Mouse (Mus musculus) ovary, postnatal 10 days (tissue): ENCODE measurements around the gene H2-DMb2.

ENCODE experiments used
- DNase-seq: peaks from one replicate; pipeline ENCODE4 v3.0.0; 2022; ENCODE audit warnings: low spot score

H2-DMb2 gene

DNA sequence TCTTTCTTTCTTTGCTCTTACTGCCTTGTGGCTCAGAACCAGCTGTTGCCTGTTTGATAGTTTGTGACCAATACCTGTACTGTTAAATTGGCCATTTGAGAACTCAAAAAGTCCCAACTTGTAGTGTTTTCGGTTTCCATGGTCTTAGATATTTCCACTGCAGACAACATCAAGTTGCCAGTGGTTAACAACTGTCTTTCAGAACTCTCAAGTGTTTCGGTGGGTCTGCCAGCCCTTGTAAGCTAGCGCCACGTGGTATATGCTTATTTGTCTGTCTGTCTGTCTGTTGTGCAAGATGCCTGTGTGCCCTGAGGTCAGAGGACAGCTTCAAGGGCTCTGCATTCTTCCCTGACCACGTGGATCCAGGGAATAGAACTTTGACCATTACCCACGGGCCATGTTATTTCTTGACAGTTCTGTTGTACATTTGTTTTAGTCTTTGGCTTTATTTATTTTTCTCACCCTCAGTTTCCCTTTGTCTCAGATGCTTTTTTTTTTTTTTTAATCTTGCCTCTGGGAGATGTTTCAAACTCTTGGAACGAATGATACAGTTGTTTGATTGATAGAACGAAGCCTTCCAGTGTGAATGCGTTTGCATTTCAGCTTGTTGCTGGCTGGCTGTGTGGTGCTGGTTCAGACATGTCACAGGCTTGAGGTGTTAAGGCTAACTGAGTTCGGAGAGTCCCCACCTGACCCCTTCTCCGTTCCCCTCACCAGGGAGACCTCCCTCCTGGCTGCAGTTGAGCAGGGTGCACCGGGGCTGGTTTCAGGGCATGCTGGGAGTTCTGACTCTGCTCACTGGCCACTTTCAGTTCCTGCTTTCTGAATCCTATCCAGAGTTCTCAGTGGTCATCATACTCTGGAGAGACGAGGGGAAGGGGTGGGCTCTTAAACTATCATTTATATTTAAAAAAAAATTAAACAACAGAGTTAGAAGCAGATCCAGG is 37.1 kb downstream of the H2-DMb2 start:
- no peak for DNase-seq

DNA sequence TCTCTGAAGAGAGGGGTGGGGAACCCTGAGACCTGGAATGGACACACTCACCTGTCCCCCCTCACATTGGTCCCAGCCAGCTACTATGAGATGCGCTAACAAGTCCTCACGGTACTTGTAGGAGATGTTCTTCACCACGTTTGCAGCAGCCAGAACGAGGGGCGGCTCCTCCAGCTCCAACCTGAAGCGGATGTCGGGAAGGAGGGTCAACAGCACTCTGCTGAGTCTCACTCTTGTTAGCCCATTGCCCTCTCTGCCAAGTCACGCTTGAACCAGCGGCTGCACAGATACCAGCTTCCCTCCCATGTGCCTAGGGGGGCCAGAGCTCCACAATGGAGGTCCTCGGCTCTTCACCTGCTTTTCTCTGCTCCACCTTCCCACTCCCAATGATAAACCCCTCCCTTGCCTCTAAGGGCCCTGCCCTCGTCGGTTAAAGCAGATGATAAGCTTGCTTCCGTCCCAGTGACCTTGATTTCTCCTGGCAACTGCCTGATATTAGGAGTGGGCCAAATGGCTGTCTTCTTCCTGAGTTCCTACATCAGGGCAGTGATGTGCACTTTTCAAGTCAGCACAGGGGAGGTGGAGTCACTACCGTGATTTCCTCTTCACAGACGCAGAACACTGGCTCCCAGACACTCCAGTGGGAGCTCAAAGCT is 40.6 kb downstream of the H2-DMb2 start:
- DNase-seq = no peak

DNA sequence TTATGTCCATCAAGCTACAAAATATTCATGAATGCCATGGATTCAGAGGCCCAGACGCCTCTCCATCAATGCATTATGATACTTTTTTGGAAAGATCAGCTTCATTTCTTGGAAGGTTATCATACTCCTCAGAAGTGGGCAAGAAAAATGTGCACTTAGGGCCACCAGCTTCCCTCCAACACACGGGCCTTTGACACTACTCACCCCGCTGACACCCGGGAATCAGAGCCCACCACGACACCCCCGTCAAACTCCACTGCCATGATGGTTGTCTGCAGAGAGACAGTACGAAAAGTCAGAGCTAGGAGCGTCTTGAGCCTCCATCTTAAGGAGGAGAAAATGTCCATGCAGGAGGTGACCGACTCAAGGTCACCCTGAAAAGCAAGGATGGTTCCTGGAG is 42.4 kb downstream of the H2-DMb2 start:
- DNase-seq = no peak

DNA sequence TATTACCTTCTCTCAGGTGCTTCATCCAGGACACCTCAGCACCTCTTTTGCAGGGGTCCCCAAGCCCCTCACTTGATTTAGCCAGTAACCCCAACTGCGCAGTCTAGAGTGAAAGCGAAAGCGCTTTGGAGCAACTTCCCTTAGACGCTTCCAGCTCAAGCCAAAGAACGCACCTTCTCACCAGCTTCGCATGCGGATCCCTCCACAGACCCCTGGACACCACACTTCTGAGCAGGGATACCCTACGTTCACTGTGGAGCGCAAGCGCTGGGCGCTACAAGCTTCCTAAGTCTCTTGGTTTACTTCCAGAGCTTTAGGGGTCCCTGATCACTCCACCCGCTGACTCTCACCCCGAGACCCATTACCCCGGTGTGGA is 43.8 kb downstream of the H2-DMb2 start:
- DNase-seq = no peak

DNA sequence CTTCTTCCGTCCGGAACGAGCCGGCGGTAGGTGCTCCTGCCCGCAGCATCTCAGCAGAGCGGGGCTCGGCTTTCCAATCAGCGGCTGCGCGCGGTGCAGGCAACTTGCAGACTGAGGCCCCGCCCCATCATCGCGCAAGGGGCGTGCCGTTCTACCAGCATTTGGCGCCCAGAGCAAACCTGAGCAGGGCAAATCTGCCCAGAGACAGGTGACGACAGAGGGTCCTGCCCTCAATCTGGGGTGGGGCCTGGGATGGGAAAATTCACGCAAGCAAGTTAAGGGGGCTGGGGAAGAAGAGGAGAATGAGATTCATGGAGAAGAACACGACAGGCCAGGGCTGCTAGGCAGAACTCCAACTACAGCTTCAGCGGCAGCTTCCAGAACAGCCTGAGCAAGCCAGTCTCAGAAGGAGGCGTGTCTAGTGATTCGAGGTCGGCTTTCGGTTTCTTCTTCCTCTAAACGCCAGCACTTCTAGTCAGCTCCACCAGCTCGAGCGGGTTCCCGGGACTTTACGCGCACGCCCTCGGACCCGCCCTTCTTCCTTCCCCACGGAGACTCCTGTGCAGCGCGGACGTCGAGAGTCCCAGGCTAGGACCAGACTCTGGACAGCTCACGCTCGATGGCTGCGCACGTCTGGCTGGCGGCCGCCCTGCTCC is 44.3 kb downstream of the H2-DMb2 start, which contains the start of the genes Tap1 and Psmb9:
Gene Tap1, plus strand, starts transcription at position 293 of the 656 bp plus-strand sequence.
Gene Psmb9, minus strand, starts transcription at position 504 of the 656 bp plus-strand sequence.
- DNase-seq = peak; percentile 97

DNA sequence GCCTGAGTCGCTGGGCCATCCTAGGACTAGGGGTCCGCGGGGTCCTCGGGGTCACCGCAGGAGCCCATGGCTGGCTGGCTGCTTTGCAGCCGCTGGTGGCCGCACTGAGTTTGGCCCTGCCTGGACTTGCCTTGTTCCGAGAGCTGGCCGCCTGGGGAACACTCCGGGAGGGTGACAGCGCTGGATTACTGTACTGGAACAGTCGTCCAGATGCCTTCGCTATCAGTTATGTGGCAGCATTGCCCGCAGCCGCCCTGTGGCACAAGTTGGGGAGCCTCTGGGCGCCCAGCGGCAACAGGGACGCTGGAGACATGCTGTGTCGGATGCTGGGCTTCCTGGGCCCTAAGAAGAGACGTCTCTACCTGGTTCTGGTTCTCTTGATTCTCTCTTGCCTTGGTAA is 44.9 kb downstream of the H2-DMb2 start:
- no peak for DNase-seq

DNA sequence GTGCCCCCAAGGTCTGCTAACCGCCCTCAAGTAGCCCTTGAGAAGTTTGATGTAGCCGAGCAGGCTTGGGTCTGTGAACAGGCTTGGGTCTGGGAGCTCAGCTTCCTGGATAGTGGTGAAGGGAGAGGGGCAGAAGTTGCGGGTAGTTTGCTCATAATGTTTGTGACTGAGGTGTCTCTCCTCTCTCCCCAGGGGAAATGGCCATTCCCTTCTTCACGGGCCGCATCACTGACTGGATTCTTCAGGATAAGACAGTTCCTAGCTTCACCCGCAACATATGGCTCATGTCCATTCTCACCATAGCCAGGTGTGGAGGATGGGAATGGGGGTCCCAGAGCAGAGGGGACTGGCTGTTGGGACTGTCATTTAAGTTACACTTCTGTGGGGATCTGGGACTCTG is 45.9 kb downstream of the H2-DMb2 start:
- no peak for DNase-seq

DNA sequence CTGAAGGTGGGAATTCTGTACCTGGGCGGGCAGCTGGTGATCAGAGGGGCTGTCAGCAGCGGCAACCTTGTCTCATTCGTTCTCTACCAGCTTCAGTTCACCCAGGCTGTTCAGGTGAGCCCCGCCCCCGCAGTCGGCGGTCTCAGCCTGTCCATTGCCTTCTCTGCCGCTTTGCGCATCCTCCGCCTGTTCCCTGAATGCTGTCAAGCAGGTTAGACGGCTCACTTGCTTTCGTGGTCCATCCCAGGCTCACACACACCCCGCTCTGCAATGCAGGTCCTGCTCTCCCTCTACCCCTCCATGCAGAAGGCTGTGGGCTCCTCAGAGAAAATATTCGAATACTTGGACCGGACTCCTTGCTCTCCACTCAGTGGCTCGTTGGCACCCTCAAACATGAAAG is 49.7 kb downstream of the H2-DMb2 start:
- DNase-seq = no peak

DNA sequence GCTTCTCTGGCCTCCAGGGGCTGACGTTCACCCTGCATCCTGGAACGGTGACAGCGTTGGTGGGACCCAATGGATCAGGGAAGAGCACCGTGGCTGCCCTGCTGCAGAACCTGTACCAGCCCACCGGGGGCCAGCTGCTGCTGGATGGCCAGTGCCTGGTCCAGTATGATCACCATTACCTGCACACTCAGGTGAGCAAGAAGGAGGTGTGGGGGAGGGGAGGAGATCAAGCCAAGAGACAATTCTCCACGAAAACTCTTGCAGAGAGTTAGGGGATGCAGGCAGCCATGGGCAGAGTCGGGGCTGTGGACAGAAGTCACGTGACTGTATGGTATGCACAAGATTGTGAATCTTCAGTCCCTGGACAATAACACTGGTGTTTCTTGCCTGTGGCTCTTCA is 50.4 kb downstream of the H2-DMb2 start:
- no peak for DNase-seq

DNA sequence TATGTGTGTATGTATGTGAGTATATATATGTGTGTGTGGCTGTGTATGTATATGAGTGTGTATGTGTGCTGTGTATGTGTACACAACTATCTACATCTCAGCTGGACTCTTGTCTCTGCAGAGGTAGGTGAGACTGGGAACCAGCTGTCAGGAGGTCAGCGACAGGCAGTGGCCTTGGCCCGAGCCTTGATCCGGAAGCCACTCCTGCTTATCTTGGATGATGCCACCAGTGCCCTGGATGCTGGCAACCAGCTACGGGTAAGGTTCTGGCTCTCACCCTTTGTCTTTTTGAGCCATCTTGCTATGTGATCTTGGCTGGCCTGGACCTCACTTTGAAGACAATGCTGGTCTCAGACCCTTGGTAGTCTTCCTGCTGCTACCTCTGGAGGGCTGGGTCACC is 51.6 kb downstream of the H2-DMb2 start:
- DNase-seq = no peak

DNA sequence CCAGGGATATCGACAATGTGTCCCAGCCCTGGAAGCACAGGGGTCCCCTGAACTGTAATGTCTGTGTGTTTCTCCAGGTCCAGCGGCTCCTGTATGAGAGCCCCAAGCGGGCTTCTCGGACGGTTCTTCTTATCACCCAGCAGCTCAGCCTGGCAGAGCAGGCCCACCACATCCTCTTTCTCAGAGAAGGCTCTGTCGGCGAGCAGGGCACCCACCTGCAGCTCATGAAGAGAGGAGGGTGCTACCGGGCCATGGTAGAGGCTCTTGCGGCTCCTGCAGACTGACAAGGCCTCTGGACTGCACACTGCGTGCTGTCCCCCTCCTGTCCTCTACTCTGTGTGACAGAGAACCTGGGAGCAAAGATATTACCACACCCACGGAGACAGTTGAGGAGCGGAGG is 53.4 kb downstream of the H2-DMb2 start:
- DNase-seq = no peak

DNA sequence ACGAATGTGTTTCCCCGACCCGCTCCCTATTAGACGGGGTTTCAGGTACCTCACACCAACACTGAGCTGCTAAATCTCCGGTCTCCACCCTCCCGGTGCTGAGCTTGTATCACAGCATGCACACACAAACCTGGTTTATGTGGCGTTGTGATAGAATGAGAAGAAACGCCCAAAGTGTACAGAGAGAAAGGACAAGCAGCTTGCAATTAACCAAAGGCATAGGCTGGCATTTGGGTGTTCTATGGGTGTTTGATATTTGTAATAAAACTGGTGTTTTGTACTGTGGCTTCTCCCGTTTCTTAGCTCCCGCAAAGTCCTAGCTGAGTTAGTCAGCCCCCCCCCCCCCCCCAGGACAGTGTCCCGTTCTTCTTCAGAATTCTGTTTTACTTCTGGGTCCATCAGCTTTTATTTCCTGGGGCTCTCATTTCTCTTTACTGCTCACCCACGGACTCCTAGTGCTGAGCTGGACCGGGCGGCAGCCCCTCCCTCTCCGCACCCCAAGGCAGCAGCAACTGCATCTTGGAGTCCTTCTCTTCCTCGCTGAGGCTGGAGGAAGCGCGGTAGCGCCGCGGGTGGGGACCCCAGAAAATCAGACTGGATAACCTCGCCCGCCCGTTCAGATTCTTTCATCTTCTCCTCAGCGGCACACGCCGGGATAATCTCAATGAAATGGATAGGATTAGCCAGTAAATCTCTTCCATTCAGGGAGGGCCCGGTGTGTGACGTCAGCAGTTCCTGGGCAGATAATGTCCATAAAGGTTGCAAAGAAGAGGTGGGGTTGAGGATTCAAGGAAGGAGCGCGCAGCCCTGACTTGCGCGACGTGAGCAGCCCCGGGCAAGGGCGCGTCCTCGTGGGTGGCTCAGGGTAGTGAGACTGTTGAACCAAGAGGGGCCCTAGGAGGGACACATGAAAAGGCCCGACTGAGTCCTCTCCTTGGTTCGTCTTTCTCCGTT is 54.1 kb downstream of the H2-DMb2 start, which contains the start of gene Psmb8:
Gene Psmb8, plus strand, starts transcription at position 781 of the 954 bp plus-strand sequence.
- DNase-seq = peak; percentile 74

DNA sequence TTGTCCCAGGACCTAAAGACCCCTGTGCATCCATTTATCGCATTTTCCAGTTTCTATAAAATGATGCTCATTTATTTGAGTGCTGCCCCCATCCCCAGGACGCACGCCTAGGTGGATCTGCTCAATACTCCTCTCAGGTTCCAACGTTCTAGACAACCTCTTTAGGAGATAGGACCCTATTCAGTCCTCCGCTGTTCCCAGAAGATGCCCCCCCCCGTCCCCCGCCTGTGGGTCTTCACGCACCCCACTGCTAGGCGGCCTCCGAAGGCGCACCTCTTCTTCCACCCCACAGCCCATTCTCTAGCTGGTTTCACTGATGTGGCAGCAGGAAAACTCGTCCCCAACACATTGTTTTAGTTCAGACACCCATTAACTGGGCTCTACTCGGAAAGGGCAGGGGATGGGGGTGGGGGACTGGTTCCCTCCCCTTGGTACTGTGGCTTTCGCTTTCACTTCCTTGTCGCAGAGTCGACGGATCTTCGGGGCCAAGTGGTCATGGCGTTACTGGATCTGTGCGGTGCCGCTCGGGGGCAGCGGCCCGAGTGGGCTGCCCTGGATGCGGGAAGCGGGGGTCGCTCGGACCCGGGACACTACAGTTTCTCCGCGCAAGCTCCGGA is 54.9 kb downstream of the H2-DMb2 start:
- DNase-seq = no peak

DNA sequence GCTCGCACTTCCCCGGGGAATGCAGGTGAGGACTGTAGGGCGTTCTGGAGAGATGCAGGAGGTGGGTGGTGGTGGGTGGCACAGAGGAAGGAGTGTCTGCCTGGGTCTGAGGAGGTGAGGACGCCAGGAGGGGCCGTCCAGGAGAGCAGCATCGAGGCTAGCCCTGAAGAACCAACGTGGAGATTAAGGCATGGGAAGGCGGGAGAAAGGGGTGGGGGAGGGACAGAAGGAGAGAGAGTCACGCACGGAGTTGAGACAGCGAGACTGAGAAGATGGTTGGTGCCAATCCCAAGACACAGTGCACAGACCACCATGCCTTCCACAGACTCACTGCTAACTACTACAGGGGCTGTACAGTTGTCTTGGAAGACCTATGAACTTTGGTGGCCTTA is 55.4 kb downstream of the H2-DMb2 start:
- no peak for DNase-seq

DNA sequence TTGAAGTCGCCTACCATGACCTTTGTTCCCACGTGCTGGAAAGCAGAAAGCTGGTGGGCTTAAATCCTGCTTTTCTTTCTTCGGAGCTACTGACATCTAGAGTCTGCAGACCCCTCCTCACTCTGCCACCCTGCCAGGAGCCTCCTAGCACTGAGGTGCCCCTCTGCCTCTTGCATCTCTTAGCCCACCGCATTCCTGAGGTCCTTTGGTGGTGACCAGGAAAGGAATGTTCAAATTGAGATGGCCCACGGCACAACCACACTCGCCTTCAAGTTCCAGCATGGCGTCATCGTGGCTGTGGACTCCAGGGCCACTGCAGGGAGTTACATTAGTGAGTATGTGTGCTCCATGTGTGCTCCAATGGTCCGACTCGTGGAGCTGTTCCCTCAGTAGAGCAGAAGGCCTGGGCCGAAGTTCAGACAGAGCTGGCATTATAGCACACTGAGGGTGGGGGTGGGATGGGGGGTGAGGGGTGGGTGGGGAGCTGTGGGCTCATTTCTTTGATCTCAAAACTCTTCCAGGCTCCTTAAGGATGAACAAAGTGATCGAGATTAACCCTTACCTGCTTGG is 56.0 kb downstream of the H2-DMb2 start:
- DNase-seq = no peak

DNA sequence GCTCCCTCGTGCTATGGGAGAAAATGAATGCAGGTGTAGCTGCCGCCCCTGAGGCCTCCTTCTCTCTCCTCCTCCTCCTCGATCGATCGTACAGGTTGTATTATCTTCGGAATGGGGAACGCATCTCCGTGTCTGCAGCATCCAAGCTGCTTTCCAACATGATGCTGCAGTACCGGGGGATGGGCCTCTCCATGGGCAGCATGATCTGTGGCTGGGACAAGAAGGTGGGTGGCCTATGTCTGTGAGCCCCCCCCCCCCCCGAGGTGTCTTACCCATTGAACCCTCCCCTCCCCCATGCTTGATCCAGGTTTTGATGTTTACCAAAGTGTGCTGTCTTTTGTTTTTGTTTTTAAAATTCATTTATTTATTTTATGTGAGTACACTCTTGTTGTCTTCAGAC is 56.9 kb downstream of the H2-DMb2 start:
- DNase-seq = no peak

DNA sequence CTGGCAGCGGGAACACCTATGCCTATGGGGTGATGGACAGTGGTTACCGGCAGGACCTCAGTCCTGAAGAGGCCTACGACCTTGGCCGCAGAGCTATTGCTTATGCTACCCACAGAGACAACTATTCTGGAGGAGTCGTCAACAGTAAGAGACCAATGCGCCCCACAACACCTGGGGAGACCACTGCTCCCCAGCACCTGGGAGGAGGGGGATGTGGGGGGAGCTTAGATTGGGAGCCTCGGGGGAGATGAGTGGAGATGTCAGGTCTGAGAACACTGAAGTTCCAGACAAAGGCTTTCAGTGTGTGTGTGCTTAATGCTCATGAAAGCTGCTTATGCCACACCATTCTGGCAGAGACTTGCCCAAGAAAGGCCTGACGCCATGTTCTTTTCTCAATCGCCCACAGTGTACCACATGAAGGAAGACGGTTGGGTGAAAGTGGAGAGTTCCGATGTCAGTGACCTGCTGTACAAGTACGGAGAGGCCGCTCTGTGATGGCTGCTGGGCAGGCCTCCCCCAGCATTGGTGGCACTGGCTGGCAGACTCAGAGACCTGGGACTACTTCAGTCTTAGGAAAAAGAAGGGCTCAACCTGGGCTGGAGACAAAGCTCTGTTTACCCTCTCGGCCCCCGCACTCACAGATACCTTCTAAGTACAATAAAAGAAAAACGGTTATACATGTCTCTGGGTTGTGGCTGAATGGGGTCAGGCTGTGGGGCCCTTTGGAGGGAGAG is 57.8 kb downstream of the H2-DMb2 start:
- no peak for DNase-seq
